ENCODE assay signal across 23 mouse cellular contexts in the genomic region with DNA sequence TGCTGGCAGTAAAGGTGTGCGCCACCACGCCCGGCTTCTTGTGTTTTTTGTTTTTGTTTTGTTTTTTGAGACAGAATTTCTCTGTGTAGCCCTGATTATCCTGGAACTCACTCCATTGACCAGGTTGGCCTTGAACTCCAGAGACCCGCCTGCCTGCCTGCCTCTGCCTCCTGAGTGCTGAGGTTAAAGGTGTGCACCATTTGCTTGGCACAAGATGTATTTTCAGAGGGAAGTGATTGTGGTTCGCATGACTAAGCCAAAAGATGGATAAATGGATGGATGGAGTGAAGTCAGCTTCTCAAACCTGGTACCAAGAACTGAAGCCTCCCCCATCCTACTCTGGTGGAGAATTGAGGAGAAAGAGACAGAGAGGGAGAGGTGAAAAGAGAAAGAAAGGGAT. TPM values are rescaled to one million over a fixed set of nuclear protein-coding genes. Genes with fewer than 3 reads are reported as not detected.
DNase-seq lines count a peak whose midpoint lies in the region; ATAC-seq and TF ChIP-seq lines count a peak whose summit lies in the region.
"Had no signal": no experiment of that assay in that cellular context is flagged by ENCODE, and none has a peak within 500 bp of the region (broad histone marks: within the 10 kb centered on the region; RNA-seq: fewer than 3 reads in every experiment).

No protein-coding gene starts in this region.

- H3K27ac ChIP-seq in cerebellum, adult 2 months (ENCODE audit: insufficient read depth, low read length), result peak overlapping the region; percentile 88; the same call in 1 of the 2 replicates
- no peak overlapping the region for H3K27ac ChIP-seq in heart, embryonic 10.5 days
- no peak overlapping the region for H3K27ac ChIP-seq in midbrain, embryonic 11.5 days (ENCODE audit: low read depth, low read length)
- H3K27ac ChIP-seq in midbrain, embryonic 10.5 days (replicated peaks), result no peak overlapping the region
- H3K27ac ChIP-seq: embryonic facial prominence, embryonic 10.5 days; embryonic facial prominence, embryonic 12.5 days; forebrain, embryonic 13.5 days; forebrain, embryonic 15.5 days had no signal

- no peaks in the 10 kb centered on the region for H3K27me3 ChIP-seq in cerebellum, adult 2 months (ENCODE audit: control insufficient read depth, insufficient read depth, low read length)
- 0 out of 2 replicates have a peak, but pooled peaks cover 5% of the 10 kb centered on the region for H3K27me3 ChIP-seq in heart, embryonic 10.5 days (ENCODE audit: insufficient read depth, poor library complexity, severe bottlenecking)
- H3K27me3 ChIP-seq in midbrain, embryonic 11.5 days (ENCODE audit: control insufficient read depth, insufficient read depth, low read length), result no peaks in the 10 kb centered on the region
- no peaks in the 10 kb centered on the region for H3K27me3 ChIP-seq in midbrain, embryonic 10.5 days (ENCODE audit: low read depth, poor library complexity, severe bottlenecking)
- H3K27me3 ChIP-seq: CH12.LX; embryonic facial prominence, embryonic 12.5 days; forebrain, embryonic 13.5 days; forebrain, embryonic 15.5 days; Patski had no signal

- no peak for DNase-seq in cerebellum, adult 2 months
- no peak for DNase-seq in cerebellum, postnatal 25 days
- DNase-seq in heart, adult 11 months, result peak; percentile 66
- DNase-seq in heart, embryonic 10.5 days (ENCODE audit: low spot score), result no peak
- DNase-seq in midbrain, embryonic 11.5 days (ENCODE audit: low spot score, missing footprints), result peak; percentile 26
- DNase-seq in midbrain, embryonic 10.5 days (ENCODE audit: low spot score), result no peak
- DNase-seq: adrenal gland, adult 8-10 months; adrenal gland, postnatal 14 days; adrenal gland, postnatal 36 days; B cell, adult 2 months; forebrain, postnatal 0 days had no signal

- no peak for ATAC-seq in midbrain, embryonic 11.5 days (ENCODE audit: low FRiP score)
- ATAC-seq: activated CD4-positive, CD25-positive, alpha-beta regulatory T cell, adult 4 months; CD4-positive, CD25-positive, alpha-beta regulatory T cell, adult 4 months; forebrain, embryonic 13.5 days; forebrain, embryonic 15.5 days; forebrain, postnatal 0 days; Patski had no signal

- TF ChIP-seq CTCF in cerebellum, adult 2 months (IDR thresholded peaks at IDR 0.05; ENCODE audit: borderline replicate concordance, insufficient read depth, low read depth, low read length), result no peak

- no peaks in the 10 kb centered on the region for H3K9me3 ChIP-seq in heart, embryonic 10.5 days
- no peaks in the 10 kb centered on the region for H3K9me3 ChIP-seq in midbrain, embryonic 11.5 days (ENCODE audit: control insufficient read depth, low read length)
- H3K9me3 ChIP-seq in midbrain, embryonic 10.5 days (replicated peaks), result no peaks in the 10 kb centered on the region
- H3K9me3 ChIP-seq: embryonic facial prominence, embryonic 10.5 days; forebrain, embryonic 15.5 days had no signal

- no peak overlapping the region for H3K4me2 ChIP-seq in midbrain, embryonic 11.5 days
- H3K4me2 ChIP-seq: embryonic facial prominence, embryonic 12.5 days; forebrain, embryonic 13.5 days; forebrain, embryonic 15.5 days had no signal

- H3K4me1 ChIP-seq in cerebellum, adult 2 months (ENCODE audit: control insufficient read depth, insufficient read depth, low read length), result peaks cover 20% of the 10 kb centered on the region
- peaks cover 29% of the 10 kb centered on the region for H3K4me1 ChIP-seq in heart, embryonic 10.5 days
- no peaks in the 10 kb centered on the region for H3K4me1 ChIP-seq in midbrain, embryonic 11.5 days (ENCODE audit: control insufficient read depth, insufficient read depth, low read length)
- peaks cover 12% of the 10 kb centered on the region for H3K4me1 ChIP-seq in midbrain, embryonic 10.5 days
- H3K4me1 ChIP-seq: embryonic facial prominence, embryonic 10.5 days; forebrain, embryonic 13.5 days; forebrain, embryonic 15.5 days had no signal

- 86% methylated on average over 5 of the region's 5 CpGs for WGBS in cerebellum, adult 2 months
- WGBS in heart, embryonic 10.5 days, result 83% methylated on average over 5 of the region's 5 CpGs
- WGBS in midbrain, embryonic 11.5 days, result 91% methylated on average over 5 of the region's 5 CpGs
- 87% methylated on average over 5 of the region's 5 CpGs for WGBS in midbrain, embryonic 10.5 days

- no peaks in the 10 kb centered on the region for H3K36me3 ChIP-seq in heart, embryonic 10.5 days
- no peaks in the 10 kb centered on the region for H3K36me3 ChIP-seq in midbrain, embryonic 11.5 days (ENCODE audit: control insufficient read depth, insufficient read depth, low read length)
- no peaks in the 10 kb centered on the region for H3K36me3 ChIP-seq in midbrain, embryonic 10.5 days
- H3K36me3 ChIP-seq: embryonic facial prominence, embryonic 10.5 days; embryonic facial prominence, embryonic 12.5 days; forebrain, embryonic 15.5 days had no signal

- no peak overlapping the region for H3K9ac ChIP-seq in midbrain, embryonic 11.5 days (ENCODE audit: low read length)
- H3K9ac ChIP-seq: embryonic facial prominence, embryonic 12.5 days; forebrain, embryonic 13.5 days; forebrain, embryonic 15.5 days; forebrain, postnatal 0 days had no signal

- no peak for TF ChIP-seq POLR2A in cerebellum, adult 2 months (IDR thresholded peaks at IDR 0.05; ENCODE audit: borderline replicate concordance, insufficient read depth, low read length)

- no peak overlapping the region for H3K4me3 ChIP-seq in cerebellum, adult 2 months (replicated peaks; ENCODE audit: insufficient read depth, low read depth, low read length)
- no peak overlapping the region for H3K4me3 ChIP-seq in heart, embryonic 10.5 days
- no peak overlapping the region for H3K4me3 ChIP-seq in midbrain, embryonic 11.5 days (ENCODE audit: low read depth, low read length)
- no peak overlapping the region for H3K4me3 ChIP-seq in midbrain, embryonic 10.5 days
- H3K4me3 ChIP-seq: embryonic facial prominence, embryonic 10.5 days; embryonic facial prominence, embryonic 12.5 days; forebrain, embryonic 13.5 days; forebrain, embryonic 15.5 days had no signal

RNA-seq across cellular contexts. Expression of gene Gstp3, which starts 4.8 kb away (rescaled TPM):
- not detected in 2 replicates for polyA plus RNA-seq in cerebellum, adult 2 months (2012; rRNA removed)
- polyA plus RNA-seq in heart, embryonic 10.5 days (2016; fragmentation: Nextera tagmentation; extraction: Ambion mirVana), result 0.37 TPM in 1 of 2 replicates, not detected in the other
- not detected in 2 replicates for polyA plus RNA-seq in midbrain, embryonic 11.5 days (2014; fragmentation: Nextera tagmentation; extraction: Ambion mirVana)
- 0.23 TPM in 1 of 2 replicates, not detected in the other for polyA plus RNA-seq in midbrain, embryonic 10.5 days (2016; fragmentation: Nextera tagmentation; extraction: Ambion mirVana)
- polyA plus RNA-seq: cortical plate, adult 2 months; embryonic facial prominence, embryonic 10.5 days; embryonic facial prominence, embryonic 12.5 days; forebrain, embryonic 11.5 days; forebrain, embryonic 13.5 days; forebrain, embryonic 15.5 days; forebrain, postnatal 0 days; Patski had no signal

RNA-seq across cellular contexts. Expression of gene Gstp2, which starts 8.8 kb away (rescaled TPM):
- 8.0 and 10.0 TPM in 2 replicates for polyA plus RNA-seq in cerebellum, adult 2 months (2012; rRNA removed)
- 2.9 TPM in 2 replicates for polyA plus RNA-seq in heart, embryonic 10.5 days (2016; fragmentation: Nextera tagmentation; extraction: Ambion mirVana)
- polyA plus RNA-seq in midbrain, embryonic 11.5 days (2014; fragmentation: Nextera tagmentation; extraction: Ambion mirVana), result 1.1 and 3.8 TPM in 2 replicates
- 1.0 and 2.8 TPM in 2 replicates for polyA plus RNA-seq in midbrain, embryonic 10.5 days (2016; fragmentation: Nextera tagmentation; extraction: Ambion mirVana)

RNA-seq across cellular contexts. Expression of gene Gstp1, which starts 16.8 kb away (rescaled TPM):
- polyA plus RNA-seq in cerebellum, adult 2 months (2012; rRNA removed), result 517 and 561 TPM in 2 replicates
- polyA plus RNA-seq in heart, embryonic 10.5 days (2016; fragmentation: Nextera tagmentation; extraction: Ambion mirVana), result 402 and 470 TPM in 2 replicates
- 337 and 342 TPM in 2 replicates for polyA plus RNA-seq in midbrain, embryonic 11.5 days (2014; fragmentation: Nextera tagmentation; extraction: Ambion mirVana)
- 400 and 417 TPM in 2 replicates for polyA plus RNA-seq in midbrain, embryonic 10.5 days (2016; fragmentation: Nextera tagmentation; extraction: Ambion mirVana)

RNA-seq across cellular contexts. Expression of gene Cabp2, which starts 26.8 kb away (rescaled TPM):
- 5.5 and 8.0 TPM in 2 replicates for polyA plus RNA-seq in cerebellum, adult 2 months (2012; rRNA removed)
- polyA plus RNA-seq in heart, embryonic 10.5 days (2016; fragmentation: Nextera tagmentation; extraction: Ambion mirVana), result not detected in 2 replicates
- polyA plus RNA-seq in midbrain, embryonic 11.5 days (2014; fragmentation: Nextera tagmentation; extraction: Ambion mirVana), result not detected in 2 replicates
- not detected in 2 replicates for polyA plus RNA-seq in midbrain, embryonic 10.5 days (2016; fragmentation: Nextera tagmentation; extraction: Ambion mirVana)
- polyA plus RNA-seq: activated CD4-positive, CD25-positive, alpha-beta regulatory T cell, adult 4 months; CD4-positive, CD25-positive, alpha-beta regulatory T cell, adult 4 months; cortical plate, adult 2 months; embryonic facial prominence, embryonic 10.5 days; embryonic facial prominence, embryonic 14.5 days; forebrain, embryonic 11.5 days; forebrain, embryonic 13.5 days; forebrain, embryonic 15.5 days; forebrain, postnatal 0 days; G1E; Patski had no signal

RNA-seq across cellular contexts. Expression of gene Ndufv1, which starts 42.0 kb away (rescaled TPM):
- polyA plus RNA-seq in cerebellum, adult 2 months (2012; rRNA removed), result 331 and 332 TPM in 2 replicates
- polyA plus RNA-seq in heart, embryonic 10.5 days (2016; fragmentation: Nextera tagmentation; extraction: Ambion mirVana), result 298 and 420 TPM in 2 replicates
- 180 TPM in 2 replicates for polyA plus RNA-seq in midbrain, embryonic 11.5 days (2014; fragmentation: Nextera tagmentation; extraction: Ambion mirVana)
- polyA plus RNA-seq in midbrain, embryonic 10.5 days (2016; fragmentation: Nextera tagmentation; extraction: Ambion mirVana), result 188 and 207 TPM in 2 replicates

Comparison
In these comparisons a context has a peak if more than half of its experiments do, and no peak if none do; other contexts are left out.
1. DNase-seq: peak in heart, adult 11 months (single experiment) and midbrain, embryonic 11.5 days (single experiment); none in cerebellum, adult 2 months (0 of 2), cerebellum, postnatal 25 days (0 of 2), heart, embryonic 10.5 days (single experiment) and midbrain, embryonic 10.5 days (single experiment).